Mouse (Mus musculus) testis, postnatal 14 days (tissue): ENCODE measurements around the gene Crtc2.
A peak's percentile ranks its signal among the peaks of the same experiment; 100 is the strongest.
"Not testable (repeated sequence)": the region's sequence is repeated elsewhere in the genome, so short reads cannot be mapped to it uniquely, and the experiment has no call there.

Source experiments
- DNase-seq: peaks from one replicate; pipeline ENCODE4 v3.0.0; 2021; ENCODE audit warnings: low spot score

Crtc2 gene

DNA sequence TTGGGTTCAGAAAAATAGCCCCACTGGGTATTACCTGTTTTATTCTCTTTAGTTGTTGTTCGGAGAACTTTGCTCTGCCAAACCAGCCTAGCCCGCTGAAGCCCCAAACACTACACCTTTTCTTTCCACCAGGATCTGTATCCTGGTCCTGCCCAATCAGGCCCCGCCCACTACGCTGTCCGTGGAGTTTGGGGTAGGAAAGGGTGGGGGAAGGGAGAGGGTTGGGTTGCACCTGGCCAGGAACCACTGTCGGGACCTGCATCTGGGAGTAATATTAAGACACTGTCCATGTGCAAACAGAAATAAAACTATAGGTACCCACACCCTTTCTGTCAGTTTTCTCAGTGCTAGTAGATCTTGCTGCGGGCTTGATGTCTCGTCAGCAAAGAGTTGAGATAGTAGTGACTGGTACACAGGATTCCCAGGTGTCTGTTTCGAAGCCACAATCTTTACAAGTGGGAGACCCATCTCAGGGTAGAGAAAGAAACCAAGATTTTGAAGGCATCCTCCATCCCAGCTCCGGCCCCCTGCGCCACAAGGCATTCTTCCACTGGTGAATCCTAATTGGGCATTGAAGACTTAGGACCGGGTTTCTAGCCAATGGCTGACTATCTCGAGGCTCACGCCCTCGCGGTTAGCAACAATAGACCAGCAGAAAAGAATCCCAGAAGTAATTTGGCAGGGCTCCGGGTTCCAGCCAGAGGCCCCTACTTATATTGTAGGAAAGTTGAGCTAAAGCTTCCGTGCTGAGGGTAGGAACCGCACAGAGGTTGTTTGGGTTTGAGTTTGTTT lies 10.8 kb upstream of the Crtc2 start, which contains the start of gene Creb3l4:
Creb3l4 (minus strand) TSS at position 529 of the 792 bp plus-strand sequence.
- DNase-seq = peak; percentile 56

DNA sequence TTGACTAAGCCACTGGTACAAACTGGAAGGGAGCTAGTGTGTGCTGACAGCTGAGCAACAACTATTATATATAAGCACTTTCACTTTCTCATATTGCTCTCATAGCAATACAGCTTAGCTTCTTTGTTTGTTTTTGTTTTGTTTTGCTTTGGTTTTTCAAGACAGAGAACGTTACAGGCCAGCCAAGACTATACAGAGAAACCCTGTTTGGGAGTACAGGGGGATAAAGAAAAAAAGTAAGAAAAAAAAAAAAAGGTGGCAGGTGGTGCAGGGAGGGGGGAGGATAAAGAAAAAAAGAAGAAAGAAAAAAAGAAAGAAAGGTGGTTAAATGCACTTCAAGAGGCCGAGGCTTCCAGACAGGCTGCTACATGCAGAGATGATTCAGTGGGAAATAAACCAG lies 8.6 kb upstream of the Crtc2 start:
- no peak for DNase-seq

- DNase-seq = no peak
These were observed 6.4 kb upstream of the Crtc2 start for GRCm38 (mm10) chr3:90247630-90247959.

GRCm38 (mm10) chr3:90247960-90248745 lies 5.8 kb upstream of the Crtc2 start, which contains the start of gene Slc39a1:
TSS of gene Slc39a1 (plus strand) at chr3:90248172.
- DNase-seq = peak; percentile 92

DNA sequence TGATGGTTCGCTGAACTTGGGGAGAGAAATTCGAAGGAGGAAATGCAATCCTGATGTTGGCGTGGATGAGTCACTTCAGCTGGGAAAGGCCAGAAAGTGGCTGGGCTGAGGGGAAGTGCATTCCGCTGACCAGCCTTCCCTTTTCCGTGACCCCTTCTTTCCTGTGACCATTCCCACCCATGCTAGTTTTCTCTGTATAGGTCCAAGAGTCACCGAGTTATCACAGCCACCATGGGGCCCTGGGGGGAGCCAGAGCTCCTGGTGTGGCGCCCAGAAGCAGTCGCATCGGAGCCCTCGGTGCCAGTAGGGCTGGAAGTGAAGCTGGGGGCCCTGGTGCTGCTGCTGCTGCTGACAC lies 5.2 kb upstream of the Crtc2 start:
- DNase-seq = no peak

DNA sequence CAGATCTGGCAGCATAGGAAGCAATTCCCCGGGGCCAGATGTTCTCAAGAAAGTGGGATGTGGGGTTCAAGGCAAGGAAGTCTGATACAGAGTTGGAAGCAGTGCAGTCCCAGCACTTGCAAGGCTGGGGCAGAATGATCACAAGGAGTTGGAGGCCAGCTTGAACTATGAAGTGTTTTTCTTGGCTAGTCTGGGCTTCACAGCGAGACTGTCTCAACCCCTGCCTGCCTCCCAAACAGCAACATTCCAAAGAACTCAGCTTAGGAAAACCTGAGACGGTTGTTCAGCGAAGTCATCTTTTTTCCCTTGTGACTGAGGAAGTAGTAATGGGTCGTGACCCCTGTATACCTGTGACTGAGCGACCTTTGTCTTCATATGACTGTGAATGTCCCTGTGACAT lies 3.2 kb upstream of the Crtc2 start:
- no peak for DNase-seq

DNA sequence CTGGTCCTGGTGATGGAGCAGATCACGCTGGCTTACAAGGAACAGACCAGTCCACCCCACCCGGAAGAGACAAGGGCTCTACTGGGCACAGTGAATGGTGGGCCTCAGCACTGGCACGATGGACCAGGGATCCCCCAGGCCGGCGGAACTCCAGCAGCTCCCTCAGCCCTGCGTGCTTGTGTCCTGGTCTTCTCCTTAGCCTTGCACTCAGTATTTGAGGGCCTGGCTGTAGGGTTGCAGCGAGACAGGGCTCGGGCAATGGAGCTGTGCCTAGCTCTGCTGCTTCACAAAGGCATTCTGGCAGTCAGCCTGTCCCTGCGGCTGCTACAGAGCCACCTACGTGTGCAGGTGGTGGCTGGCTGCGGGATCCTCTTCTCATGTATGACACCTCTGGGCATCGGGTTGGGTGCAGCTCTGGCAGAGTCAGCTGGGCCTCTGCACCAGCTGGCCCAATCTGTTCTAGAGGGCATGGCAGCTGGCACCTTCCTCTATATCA lies 2.2 kb upstream of the Crtc2 start:
- DNase-seq = not testable (repeated sequence)

DNA sequence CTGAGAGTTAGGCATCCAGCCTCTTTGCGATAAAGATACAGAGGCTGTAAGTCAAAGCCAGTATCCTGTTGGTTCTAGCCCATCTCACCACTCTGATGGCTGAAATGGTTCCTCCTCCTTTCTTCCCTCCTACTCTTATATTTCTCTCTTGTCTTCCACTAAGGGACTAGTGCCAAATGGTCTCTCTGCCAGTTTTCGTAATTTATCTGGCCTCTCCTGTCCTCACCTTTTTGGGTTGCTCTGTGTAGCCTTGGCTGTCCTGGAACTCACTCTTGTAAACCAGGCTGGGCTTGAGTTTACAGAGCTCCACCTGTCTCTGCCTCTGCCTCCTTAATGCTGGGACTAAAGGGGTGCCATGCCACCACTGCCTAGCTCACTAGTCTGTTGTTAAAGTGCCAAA lies 1.3 kb upstream of the Crtc2 start:
- DNase-seq = not testable (repeated sequence)

- not testable (repeated sequence) for DNase-seq
These were observed 789 bp upstream of the Crtc2 start for GRCm38 (mm10) chr3:90253174-90253573.

GRCm38 (mm10) chr3:90254419-90255193 lies 643 bp downstream of the Crtc2 start:
- no peak for DNase-seq

- DNase-seq = no peak
These were observed 1.2 kb downstream of the Crtc2 start for GRCm38 (mm10) chr3:90255194-90255565.

GRCm38 (mm10) chr3:90255784-90256353 lies 1.9 kb downstream of the Crtc2 start:
- DNase-seq = no peak

DNA sequence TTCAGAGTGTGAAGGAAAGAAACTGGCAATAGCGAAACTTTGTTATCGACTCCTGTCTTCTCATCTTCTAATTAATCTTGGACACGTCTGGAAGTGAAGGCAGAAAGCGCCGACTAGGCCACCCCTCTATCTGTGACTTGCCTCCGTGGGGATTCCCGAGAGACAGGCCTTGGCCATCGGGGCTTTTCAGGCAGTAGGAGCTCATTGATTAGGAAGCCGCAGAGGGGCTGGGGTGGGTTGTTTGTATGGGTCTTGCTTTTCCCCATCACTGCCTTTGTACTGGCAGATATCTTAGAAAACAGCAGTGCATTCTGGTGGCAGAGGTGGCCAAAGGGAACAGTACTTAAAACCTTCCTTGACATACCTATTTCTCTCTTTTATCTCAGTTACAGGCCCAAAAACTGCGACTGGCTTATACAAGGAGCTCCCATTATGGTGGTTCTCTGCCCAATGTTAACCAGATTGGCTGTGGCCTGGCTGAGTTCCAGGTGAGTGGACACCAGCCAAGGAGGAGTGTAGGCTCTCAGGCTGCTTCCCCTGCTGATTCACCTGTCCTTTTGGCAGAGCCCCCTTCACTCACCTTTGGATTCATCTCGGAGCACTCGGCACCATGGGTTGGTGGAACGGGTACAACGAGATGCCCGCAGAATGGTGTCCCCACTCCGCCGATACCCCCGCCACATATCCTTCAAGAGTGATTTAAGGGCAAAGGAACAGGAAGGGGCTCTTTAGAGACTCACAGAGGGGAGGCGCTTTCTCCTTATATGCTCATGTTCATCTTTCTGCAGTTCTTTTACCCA lies 3.0 kb downstream of the Crtc2 start:
- DNase-seq = no peak

DNA sequence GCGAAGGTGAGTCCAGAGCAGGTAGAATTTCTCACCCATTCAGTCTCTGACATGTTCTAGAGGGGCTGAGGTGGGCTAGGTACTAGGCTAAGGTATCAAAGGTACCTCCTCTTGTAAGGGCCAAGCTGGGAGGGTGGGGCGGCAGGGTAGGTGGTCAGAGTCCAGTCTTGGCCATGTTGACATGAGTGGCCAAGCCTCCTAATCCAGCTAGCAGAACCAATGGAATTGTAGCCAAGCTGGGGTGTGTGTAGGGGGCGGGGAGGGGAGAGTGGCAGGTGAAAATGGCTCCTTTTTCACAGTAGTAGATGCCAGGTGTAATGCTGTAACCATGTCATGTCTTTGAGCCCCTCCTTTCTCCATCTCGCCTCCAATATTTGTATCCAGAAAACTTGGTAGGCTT lies 4.6 kb downstream of the Crtc2 start:
- DNase-seq = no peak

DNA sequence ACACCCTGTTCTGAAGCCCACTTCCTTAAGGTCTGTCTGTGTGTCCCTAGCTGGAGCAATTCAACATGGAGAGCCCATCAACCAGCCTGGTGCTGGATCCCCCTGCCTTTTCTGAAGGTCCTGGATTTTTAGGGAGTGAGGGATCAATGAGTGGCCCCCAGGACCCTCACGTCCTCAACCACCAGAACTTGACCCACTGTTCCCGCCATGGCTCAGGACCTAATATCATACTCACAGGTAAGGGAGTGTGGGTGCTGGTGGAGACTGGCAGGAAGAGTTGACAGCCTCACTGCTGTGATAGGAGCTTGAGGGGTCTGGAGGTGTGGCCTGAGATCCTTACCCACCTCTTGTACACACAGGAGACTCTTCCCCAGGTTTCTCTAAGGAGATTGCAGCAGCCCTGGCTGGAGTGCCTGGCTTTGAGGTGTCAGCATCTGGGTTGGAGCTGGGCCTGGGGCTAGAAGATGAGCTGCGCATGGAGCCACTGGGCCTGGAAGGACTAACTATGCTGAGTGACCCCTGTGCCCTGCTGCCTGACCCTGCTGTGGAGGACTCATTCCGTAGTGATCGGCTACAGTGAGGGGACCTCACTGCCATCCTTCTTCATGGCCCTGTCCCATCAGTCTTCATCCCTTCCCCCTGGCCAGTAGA lies 9.3 kb downstream of the Crtc2 start:
- no peak for DNase-seq

- no peak for DNase-seq
These were observed 10.7 kb downstream of the Crtc2 start for GRCm38 (mm10) chr3:90264687-90265033.

- DNase-seq = peak; percentile 87
These were observed 11.3 kb downstream of the Crtc2 start, which contains the start of gene Dennd4b for GRCm38 (mm10) chr3:90265034-90265931. TSS of gene Dennd4b (plus strand) at chr3:90265185.

- no peak for DNase-seq
These were observed 12.2 kb downstream of the Crtc2 start for GRCm38 (mm10) chr3:90265932-90266741.
